Mouse (Mus musculus) spleen, adult 12 weeks (tissue): ENCODE data around the gene Slc2a4.
"Not testable (repeated sequence)": the region's sequence is repeated elsewhere in the genome, so short reads cannot be mapped to it uniquely, and the experiment has no call there.

ENCODE experiments used
- DNase-seq: peaks from one replicate; pipeline ENCODE4 v3.0.0; 2022; ENCODE audit warnings: low spot score

Slc2a4 gene

GRCm38 (mm10) chr11:69919661-69920265 lies 28.2 kb downstream of the Slc2a4 start:
- DNase-seq: peak; percentile 82

- DNase-seq: no peak
Observed at GRCm38 (mm10) chr11:69919053-69919452, 28.9 kb downstream of the Slc2a4 start.

- DNase-seq: no peak
Observed at GRCm38 (mm10) chr11:69918118-69918517, 29.9 kb downstream of the Slc2a4 start.

GRCm38 (mm10) chr11:69917379-69917948 lies 30.5 kb downstream of the Slc2a4 start:
- DNase-seq: no peak

GRCm38 (mm10) chr11:69916652-69917378 lies 31.2 kb downstream of the Slc2a4 start:
- DNase-seq: not testable (repeated sequence)

GRCm38 (mm10) chr11:69915667-69916627 lies 32.0 kb downstream of the Slc2a4 start:
- DNase-seq: peak; percentile 59

GRCm38 (mm10) chr11:69914917-69915430 lies 33.0 kb downstream of the Slc2a4 start:
- DNase-seq: no peak

- no peak for DNase-seq
Observed at GRCm38 (mm10) chr11:69914372-69914764, 33.6 kb downstream of the Slc2a4 start.

- DNase-seq: peak; percentile 85
Observed at GRCm38 (mm10) chr11:69913554-69914371, 34.2 kb downstream of the Slc2a4 start, which contains the start of gene Gps2. Gene Gps2, plus strand, starts transcription at chr11:69913888.

- no peak for DNase-seq
Observed at GRCm38 (mm10) chr11:69912716-69913530, 35.1 kb downstream of the Slc2a4 start.

- no peak for DNase-seq
Observed at GRCm38 (mm10) chr11:69911701-69912100, 36.3 kb downstream of the Slc2a4 start.

- DNase-seq: no peak
Observed at GRCm38 (mm10) chr11:69910781-69911560, 37.0 kb downstream of the Slc2a4 start.

GRCm38 (mm10) chr11:69910177-69910576 lies 37.8 kb downstream of the Slc2a4 start:
- DNase-seq: no peak

- DNase-seq: no peak
Observed at GRCm38 (mm10) chr11:69909174-69909573, 38.8 kb downstream of the Slc2a4 start.

- DNase-seq: no peak
Observed at GRCm38 (mm10) chr11:69908645-69909044, 39.3 kb downstream of the Slc2a4 start.

- DNase-seq: no peak
Observed at GRCm38 (mm10) chr11:69904311-69904710, 43.7 kb downstream of the Slc2a4 start.

- no peak for DNase-seq
Observed at GRCm38 (mm10) chr11:69902972-69903371, 45.0 kb downstream of the Slc2a4 start.

- DNase-seq: no peak
Observed at GRCm38 (mm10) chr11:69901993-69902392, 46.0 kb downstream of the Slc2a4 start.

- DNase-seq: peak; percentile 85
Observed at GRCm38 (mm10) chr11:69901406-69901846, 46.6 kb downstream of the Slc2a4 start.
